Mouse (Mus musculus): ENCODE data around the gene Phyhd1. TPM values are rescaled to one million over a fixed set of nuclear protein-coding genes. Genes with fewer than 3 reads are reported as not detected.
A peak's percentile ranks its signal among the peaks of the same experiment; 100 is the strongest.

The Phyhd1 gene
- polyA plus RNA-seq, 1 experiment from 2014 or later = 5.8 TPM

DNA sequence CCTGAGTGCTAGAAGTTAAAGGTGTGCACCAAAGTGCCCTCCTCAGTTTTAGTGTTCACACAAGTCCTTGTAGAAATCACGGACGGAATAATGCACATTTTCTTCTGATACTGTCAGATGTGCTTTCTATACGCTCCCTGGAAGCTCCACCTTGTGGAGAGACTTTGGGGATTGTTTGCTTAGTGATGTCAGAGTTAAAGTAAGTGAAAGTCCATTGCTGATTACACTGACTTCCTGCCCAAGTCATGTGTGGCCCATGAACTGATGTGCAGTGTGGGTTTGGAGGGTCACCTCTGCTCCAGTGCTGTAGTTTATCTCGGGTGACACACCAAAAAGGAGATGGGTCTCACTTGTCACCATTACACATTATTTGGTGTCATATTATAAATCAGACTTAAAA is 53.3 kb downstream of the Phyhd1 start:
- H3K4me1 ChIP-seq (replicated peaks; ENCODE audit: control insufficient read depth, insufficient read depth) = no peaks in the 10 kb centered on the region
- H3K4me3 ChIP-seq (ENCODE audit: low read depth, low read length) = no peak overlapping the region
- peaks cover 27% of the 10 kb centered on the region for H3K36me3 ChIP-seq (ENCODE audit: control insufficient read depth, insufficient read depth, low read length)
- H3K27ac ChIP-seq (replicated peaks) = no peak overlapping the region
- peak; percentile 42 for DNase-seq (ENCODE audit: low spot score)
- H3K9me3 ChIP-seq (ENCODE audit: control insufficient read depth, low read length) = no peaks in the 10 kb centered on the region
- peak; percentile 85 for ATAC-seq (ENCODE audit: low FRiP score, low TSS enrichment)
- no peak overlapping the region for H3K9ac ChIP-seq (ENCODE audit: low read length)
- 69% methylated on average over 4 of the region's 4 CpGs for WGBS
- TF ChIP-seq EP300 (optimal IDR thresholded peaks at IDR 0.05) (no peak), CTCF (IDR thresholded peaks at IDR 0.05; ENCODE audit: low read depth) (peak; percentile 56)
- H3K4me2 ChIP-seq (replicated peaks; ENCODE audit: low read depth) = no peak overlapping the region
- H3K27me3 ChIP-seq (ENCODE audit: control insufficient read depth, insufficient read depth, low read length) = no peaks in the 10 kb centered on the region

DNA sequence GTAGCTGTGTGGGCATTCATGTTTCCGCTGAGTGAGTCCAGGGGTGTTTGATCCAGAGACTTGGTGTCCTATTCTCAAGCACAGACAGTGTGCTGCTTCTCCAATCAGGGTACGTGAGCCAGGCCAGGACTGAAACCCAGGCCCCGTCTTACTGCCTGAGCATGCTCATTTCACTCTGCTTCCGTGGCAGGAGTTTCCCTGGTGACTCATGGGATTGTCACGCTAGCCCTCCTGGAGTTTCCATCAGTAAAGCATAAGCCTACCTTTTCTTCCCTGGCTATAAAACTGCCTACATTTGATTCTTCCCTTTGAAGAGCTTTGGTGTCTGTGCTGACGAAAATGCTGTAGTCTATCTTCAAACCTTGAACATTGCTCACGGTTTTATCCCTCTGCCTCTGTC is 57.1 kb downstream of the Phyhd1 start:
- Histone ChIP-seq H3K4me2 (replicated peaks; ENCODE audit: low read depth) (no peak overlapping the region), H3K4me1 (replicated peaks; ENCODE audit: control insufficient read depth, insufficient read depth) (no peaks in the 10 kb centered on the region), H3K27ac (replicated peaks) (no peak overlapping the region), H3K9ac (ENCODE audit: low read length) (no peak overlapping the region), H3K4me3 (ENCODE audit: low read depth, low read length) (no peak overlapping the region), H3K9me3 (ENCODE audit: control insufficient read depth, low read length) (no peaks in the 10 kb centered on the region), H3K27me3 (ENCODE audit: control insufficient read depth, insufficient read depth, low read length) (no peaks in the 10 kb centered on the region), H3K36me3 (ENCODE audit: control insufficient read depth, insufficient read depth, low read length) (peaks cover 28% of the 10 kb centered on the region)
- no peak for DNase-seq (ENCODE audit: low spot score)
- no peak for ATAC-seq (ENCODE audit: low FRiP score, low TSS enrichment)
- WGBS = 91% methylated on average over 7 of the region's 7 CpGs
- TF ChIP-seq EP300 (optimal IDR thresholded peaks at IDR 0.05) (no peak), CTCF (IDR thresholded peaks at IDR 0.05; ENCODE audit: low read depth) (no peak)

DNA sequence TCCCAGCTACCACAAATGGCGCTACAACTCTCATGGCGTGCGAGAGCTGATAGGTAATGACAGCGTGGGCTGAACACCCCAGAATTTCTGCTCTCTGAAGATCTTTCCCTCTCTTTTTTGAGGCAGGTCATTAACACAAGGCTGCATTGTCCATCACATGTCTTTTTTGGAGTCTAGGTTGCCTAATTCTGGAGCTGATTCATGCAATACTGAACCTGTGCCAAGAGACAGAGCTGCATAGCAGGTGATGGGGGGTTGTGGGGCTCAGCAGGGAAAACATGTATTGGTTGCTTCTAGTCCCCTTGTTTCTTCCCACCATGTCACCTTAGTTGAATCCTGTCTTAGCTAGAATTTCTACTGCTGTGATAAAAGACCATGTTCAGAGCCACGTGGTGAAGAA is 59.3 kb downstream of the Phyhd1 start:
- H3K27me3 ChIP-seq (ENCODE audit: control insufficient read depth, insufficient read depth, low read length) = no peaks in the 10 kb centered on the region
- no peaks in the 10 kb centered on the region for H3K4me1 ChIP-seq (replicated peaks; ENCODE audit: control insufficient read depth, insufficient read depth)
- no peak overlapping the region for H3K27ac ChIP-seq (replicated peaks)
- no peaks in the 10 kb centered on the region for H3K9me3 ChIP-seq (ENCODE audit: control insufficient read depth, low read length)
- no peak for DNase-seq (ENCODE audit: low spot score)
- peaks cover 32% of the 10 kb centered on the region for H3K36me3 ChIP-seq (ENCODE audit: control insufficient read depth, insufficient read depth, low read length)
- TF ChIP-seq EP300 (optimal IDR thresholded peaks at IDR 0.05) (no peak), CTCF (IDR thresholded peaks at IDR 0.05; ENCODE audit: low read depth) (no peak)
- WGBS = 90% methylated on average over 5 of the region's 5 CpGs
- H3K4me3 ChIP-seq (ENCODE audit: low read depth, low read length) = no peak overlapping the region
- H3K4me2 ChIP-seq (replicated peaks; ENCODE audit: low read depth) = no peak overlapping the region
- no peak overlapping the region for H3K9ac ChIP-seq (ENCODE audit: low read length)
- no peak for ATAC-seq (ENCODE audit: low FRiP score, low TSS enrichment)

DNA sequence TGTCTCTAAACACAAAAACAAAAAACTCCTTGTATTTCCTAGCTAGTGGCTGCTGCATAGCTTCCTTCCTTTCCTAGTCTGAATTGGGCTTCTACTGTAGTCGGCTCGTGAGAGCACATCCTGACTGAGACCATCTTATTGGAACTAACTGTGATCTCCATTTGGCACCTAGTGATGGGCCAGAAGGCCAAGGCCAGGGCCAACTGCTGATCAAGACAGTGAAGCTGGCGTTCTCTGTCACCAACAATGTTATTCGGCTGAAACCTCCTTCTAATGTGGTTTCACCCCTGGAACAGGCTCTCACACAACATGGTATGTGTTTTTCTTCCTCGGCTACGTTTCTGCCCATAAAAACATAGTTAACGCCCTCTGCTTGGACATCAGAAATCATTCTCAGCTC is 61.3 kb downstream of the Phyhd1 start:
- no peak overlapping the region for H3K27ac ChIP-seq (replicated peaks)
- H3K4me2 ChIP-seq (replicated peaks; ENCODE audit: low read depth) = no peak overlapping the region
- no peak for ATAC-seq (ENCODE audit: low FRiP score, low TSS enrichment)
- no peak overlapping the region for H3K9ac ChIP-seq (ENCODE audit: low read length)
- H3K4me3 ChIP-seq (ENCODE audit: low read depth, low read length) = no peak overlapping the region
- WGBS = 91% methylated on average over 7 of the region's 7 CpGs
- no peaks in the 10 kb centered on the region for H3K9me3 ChIP-seq (ENCODE audit: control insufficient read depth, low read length)
- no peaks in the 10 kb centered on the region for H3K4me1 ChIP-seq (replicated peaks; ENCODE audit: control insufficient read depth, insufficient read depth)
- TF ChIP-seq EP300 (optimal IDR thresholded peaks at IDR 0.05) (no peak), CTCF (IDR thresholded peaks at IDR 0.05; ENCODE audit: low read depth) (no peak)
- H3K27me3 ChIP-seq (ENCODE audit: control insufficient read depth, insufficient read depth, low read length) = no peaks in the 10 kb centered on the region
- no peak for DNase-seq (ENCODE audit: low spot score)
- H3K36me3 ChIP-seq (ENCODE audit: control insufficient read depth, insufficient read depth, low read length) = peaks cover 34% of the 10 kb centered on the region

DNA sequence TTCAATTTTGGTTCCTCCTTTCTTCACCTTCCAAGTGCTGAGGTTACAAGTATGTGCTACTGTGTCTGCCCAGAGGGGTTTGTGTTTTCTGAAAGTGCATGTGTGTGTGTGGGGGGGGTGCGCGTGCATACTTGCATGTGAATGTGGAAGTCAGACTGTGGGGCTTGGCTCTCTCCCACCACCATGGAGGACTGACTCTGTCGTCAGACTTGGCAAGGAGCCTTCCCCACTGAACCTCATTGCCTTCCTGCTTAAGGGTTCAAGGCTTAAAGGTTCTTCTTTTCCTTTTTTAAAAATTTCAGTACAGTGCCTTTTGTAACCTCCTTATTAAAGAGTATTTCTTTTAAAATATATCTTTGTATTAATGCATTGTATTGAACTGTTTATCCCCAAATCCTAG is 62.8 kb downstream of the Phyhd1 start:
- 81% methylated on average over 3 of the region's 3 CpGs for WGBS
- DNase-seq (ENCODE audit: low spot score) = no peak
- peaks cover 42% of the 10 kb centered on the region for H3K36me3 ChIP-seq (ENCODE audit: control insufficient read depth, insufficient read depth, low read length)

More for the DNA sequence above, 62.8 kb downstream of the Phyhd1 start:
- no peak for ATAC-seq (ENCODE audit: low FRiP score, low TSS enrichment)
- H3K9me3 ChIP-seq (ENCODE audit: control insufficient read depth, low read length) = no peaks in the 10 kb centered on the region
- no peak for TF ChIP-seq CTCF (IDR thresholded peaks at IDR 0.05; ENCODE audit: low read depth)
- TF ChIP-seq EP300 (optimal IDR thresholded peaks at IDR 0.05) = no peak
- H3K4me2 ChIP-seq (replicated peaks; ENCODE audit: low read depth) = no peak overlapping the region
- H3K27ac ChIP-seq (replicated peaks) = no peak overlapping the region
- no peaks in the 10 kb centered on the region for H3K4me1 ChIP-seq (replicated peaks; ENCODE audit: control insufficient read depth, insufficient read depth)
- H3K9ac ChIP-seq (ENCODE audit: low read length) = no peak overlapping the region
- H3K4me3 ChIP-seq (ENCODE audit: low read depth, low read length) = no peak overlapping the region
- H3K27me3 ChIP-seq (ENCODE audit: control insufficient read depth, insufficient read depth, low read length) = no peaks in the 10 kb centered on the region

Other genes with a start within 250 kb of the Phyhd1 start
- gene Wdr34, start 217.3 kb upstream of the Phyhd1 start, polyA plus RNA-seq (2015; fragmentation: Nextera tagmentation; extraction: Ambion mirVana) = 10.9 and 13.2 TPM in 2 replicates
- gene Set, start 208.8 kb upstream of the Phyhd1 start, polyA plus RNA-seq (2015; fragmentation: Nextera tagmentation; extraction: Ambion mirVana) = 202 and 206 TPM in 2 replicates
- 3.0 and 3.1 TPM in 2 replicates for gene Pkn3, start 188.5 kb upstream of the Phyhd1 start, polyA plus RNA-seq (2015; fragmentation: Nextera tagmentation; extraction: Ambion mirVana)
- 27.7 and 27.8 TPM in 2 replicates for gene Zdhhc12, start 172.6 kb upstream of the Phyhd1 start, polyA plus RNA-seq (2015; fragmentation: Nextera tagmentation; extraction: Ambion mirVana)
- gene Zer1, start 141.6 kb upstream of the Phyhd1 start, polyA plus RNA-seq (2015; fragmentation: Nextera tagmentation; extraction: Ambion mirVana) = 2.9 and 3.1 TPM in 2 replicates
- gene Tbc1d13, start 132.5 kb upstream of the Phyhd1 start, polyA plus RNA-seq (2015; fragmentation: Nextera tagmentation; extraction: Ambion mirVana) = 3.7 and 3.9 TPM in 2 replicates
- 35.3 and 41.2 TPM in 2 replicates for gene Endog, start 94.7 kb upstream of the Phyhd1 start, polyA plus RNA-seq (2015; fragmentation: Nextera tagmentation; extraction: Ambion mirVana)
- gene Spout1, start 87.7 kb upstream of the Phyhd1 start, polyA plus RNA-seq (2015; fragmentation: Nextera tagmentation; extraction: Ambion mirVana) = 23.9 and 24.0 TPM in 2 replicates
- gene Kyat1, start 60.4 kb upstream of the Phyhd1 start, polyA plus RNA-seq (2015; fragmentation: Nextera tagmentation; extraction: Ambion mirVana) = 81.2 and 89.3 TPM in 2 replicates
- gene Lrrc8a, start 28.5 kb upstream of the Phyhd1 start, polyA plus RNA-seq (2015; fragmentation: Nextera tagmentation; extraction: Ambion mirVana) = 30.3 and 31.7 TPM in 2 replicates
- gene Gm28035, start 25.6 kb upstream of the Phyhd1 start, polyA plus RNA-seq (2015; fragmentation: Nextera tagmentation; extraction: Ambion mirVana) = 0.05 and 0.11 TPM in 2 replicates
- gene Gm28038, start 14.8 kb downstream of the Phyhd1 start, polyA plus RNA-seq (2015; fragmentation: Nextera tagmentation; extraction: Ambion mirVana) = not detected in 2 replicates
- gene Dolk, start 20.1 kb downstream of the Phyhd1 start, polyA plus RNA-seq (2015; fragmentation: Nextera tagmentation; extraction: Ambion mirVana) = 21.1 and 21.9 TPM in 2 replicates
- 8.5 and 9.9 TPM in 2 replicates for gene Nup188, start 20.2 kb downstream of the Phyhd1 start, polyA plus RNA-seq (2015; fragmentation: Nextera tagmentation; extraction: Ambion mirVana)
- 84.9 and 102 TPM in 2 replicates for gene Sh3glb2, start 93.1 kb downstream of the Phyhd1 start, polyA plus RNA-seq (2015; fragmentation: Nextera tagmentation; extraction: Ambion mirVana)
- 16.8 and 17.8 TPM in 2 replicates for gene Miga2, start 98.0 kb downstream of the Phyhd1 start, polyA plus RNA-seq (2015; fragmentation: Nextera tagmentation; extraction: Ambion mirVana)
- gene Dolpp1, start 126.1 kb downstream of the Phyhd1 start, polyA plus RNA-seq (2015; fragmentation: Nextera tagmentation; extraction: Ambion mirVana) = 29.8 and 32.9 TPM in 2 replicates
- 22.0 and 25.9 TPM in 2 replicates for gene Crat, start 149.6 kb downstream of the Phyhd1 start, polyA plus RNA-seq (2015; fragmentation: Nextera tagmentation; extraction: Ambion mirVana)
- gene Ptpa, start 149.8 kb downstream of the Phyhd1 start, polyA plus RNA-seq (2015; fragmentation: Nextera tagmentation; extraction: Ambion mirVana) = 76.6 and 79.6 TPM in 2 replicates
- 1.8 and 4.4 TPM in 2 replicates for gene Ier5l, start 208.0 kb downstream of the Phyhd1 start, polyA plus RNA-seq (2015; fragmentation: Nextera tagmentation; extraction: Ambion mirVana)